In genomic region chr16:17185475-17185874, GRCm38 (mm10) we compare ENCODE assay signal across 23 mouse cellular contexts. TPM values are rescaled to one million over a fixed set of nuclear protein-coding genes. Genes with fewer than 3 reads are reported as not detected.
A peak's percentile ranks its signal among the peaks of the same experiment; 100 is the strongest.
DNase-seq lines count a peak whose midpoint lies in the region; TF ChIP-seq lines count a peak whose summit lies in the region.
"Had no signal": no experiment of that assay in that cellular context is flagged by ENCODE, and none has a peak within 500 bp of the region (broad histone marks: within the 10 kb centered on the region; RNA-seq: fewer than 3 reads in every experiment).

No protein-coding gene starts in this region.

- no peaks in the 10 kb centered on the region for H3K27me3 ChIP-seq in liver, adult 2 months (ENCODE audit: control insufficient read depth, insufficient read depth, low read length)
- H3K27me3 ChIP-seq: embryonic facial prominence, embryonic 13.5 days; embryonic facial prominence, embryonic 15.5 days; forebrain, embryonic 12.5 days; Patski had no signal

- H3K9ac ChIP-seq in liver, adult 2 months (ENCODE audit: low read depth, low read length) = no peak overlapping the region
- H3K9ac ChIP-seq: embryonic facial prominence, embryonic 13.5 days; embryonic facial prominence, embryonic 15.5 days; forebrain, embryonic 12.5 days had no signal

- peaks cover 14% of the 10 kb centered on the region; the same call in 1 of the 2 replicates for H3K4me1 ChIP-seq in liver, adult 2 months (ENCODE audit: control insufficient read depth, insufficient read depth, low read length)
- H3K4me1 ChIP-seq: embryonic facial prominence, embryonic 13.5 days; embryonic facial prominence, embryonic 15.5 days; forebrain, embryonic 10.5 days; forebrain, embryonic 12.5 days had no signal

- peaks cover 28% of the 10 kb centered on the region for H3K79me2 ChIP-seq in liver, adult 2 months (ENCODE audit: control insufficient read depth, insufficient read depth, low read length)

- H3K4me3 ChIP-seq in liver, adult 2 months (ENCODE audit: insufficient read depth, low read depth, low read length) = no peak overlapping the region
- H3K4me3 ChIP-seq: embryonic facial prominence, embryonic 13.5 days; embryonic facial prominence, embryonic 15.5 days; erythroblast, embryonic 14.5 days; forebrain, embryonic 10.5 days; forebrain, embryonic 12.5 days had no signal

- no peak overlapping the region for H3K27ac ChIP-seq in liver, adult 2 months (replicated peaks; ENCODE audit: insufficient read depth, low read depth, low read length)
- H3K27ac ChIP-seq: embryonic facial prominence, embryonic 13.5 days; embryonic facial prominence, embryonic 15.5 days; forebrain, embryonic 10.5 days; forebrain, embryonic 12.5 days had no signal

- TF ChIP-seq CTCF in liver, adult 2 months (IDR thresholded peaks at IDR 0.05; ENCODE audit: low read depth, low read length) = no peak

- DNase-seq in adrenal gland, adult 2 months = peak; percentile 29
- DNase-seq in adrenal gland, postnatal 4 days (ENCODE audit: low spot score in 2 of 2) = no peak
- peak; percentile 40 for DNase-seq in liver, adult 2 months (ENCODE audit: extremely low read depth, low read depth, low spot score)
- DNase-seq in liver (no peak), 416B (ENCODE audit: low read depth) (peak; percentile 40), R1 (ENCODE audit: low read depth, low spot score) (peak; percentile 51)
- no peak for DNase-seq in thymus, postnatal 36 days
- DNase-seq: adrenal gland, adult 8-10 months; adrenal gland, postnatal 14 days; adrenal gland, postnatal 36 days; cerebellum, adult 11 months; cerebellum, adult 18-20 months; cerebellum, adult 8-10 months; cerebellum, adult 9-11 months; cerebellum, postnatal 14 days; cerebellum, postnatal 36 days; embryo, embryonic 11 days had no signal

- no peak for TF ChIP-seq POLR2A in liver, adult 2 months (IDR thresholded peaks at IDR 0.05; ENCODE audit: extremely low read depth, insufficient read depth, low read length)

- H3K36me3 ChIP-seq in liver, adult 2 months (ENCODE audit: control insufficient read depth, insufficient read depth, low read length) = no peaks in the 10 kb centered on the region

RNA-seq across cellular contexts. Expression of gene Ube2l3, which starts 17.0 kb away (rescaled TPM):
- total RNA-seq in adrenal gland, adult 2 months (2021) = 100 to 1,000 TPM; 198 to 273 TPM
- 91.0 and 109 TPM in 2 replicates for polyA plus RNA-seq in adrenal gland, adult 2 months (2012; rRNA removed)
- 100 to 1,000 TPM; 200 to 206 TPM for total RNA-seq in adrenal gland, postnatal 4 days (2021)
- total RNA-seq in liver, adult 2 months (2014; rRNA removed) = 33.8 and 34.7 TPM in 2 replicates
- 45.7 and 54.0 TPM in 2 replicates for polyA plus RNA-seq in liver, adult 2 months (2012; rRNA removed)

RNA-seq across cellular contexts. Expression of gene Rimbp3, which starts 22.9 kb away (rescaled TPM):
- total RNA-seq in adrenal gland, adult 2 months (2021) = under 1 TPM in 1 of 2 experiments, not detected in 1; 0.07 TPM
- not detected in 2 replicates for polyA plus RNA-seq in adrenal gland, adult 2 months (2012; rRNA removed)
- total RNA-seq in adrenal gland, postnatal 4 days (2021) = under 1 TPM in 1 of 2 experiments, not detected in 1; 0.22 TPM
- not detected in 2 replicates for total RNA-seq in liver, adult 2 months (2014; rRNA removed)
- polyA plus RNA-seq in liver, adult 2 months (2012; rRNA removed) = not detected in 2 replicates
- total RNA-seq: adrenal gland, postnatal 36 days had no signal
- polyA plus RNA-seq: erythroblast, embryonic 14.5 days had no signal

RNA-seq across cellular contexts. Expression of gene Ccdc116, which starts 38.4 kb away (rescaled TPM):
- under 1 TPM; 0.24 to 0.29 TPM for total RNA-seq in adrenal gland, adult 2 months (2021)
- polyA plus RNA-seq in adrenal gland, adult 2 months (2012; rRNA removed) = 0.44 and 0.60 TPM in 2 replicates
- total RNA-seq in adrenal gland, postnatal 4 days (2021) = 1 to 10 TPM in 1 of 2 experiments, under 1 TPM in 1; 0.73 to 1.1 TPM
- 0.07 TPM in 1 of 2 replicates, not detected in the other for total RNA-seq in liver, adult 2 months (2014; rRNA removed)
- polyA plus RNA-seq in liver, adult 2 months (2012; rRNA removed) = 0.05 and 0.07 TPM in 2 replicates
- total RNA-seq: adrenal gland, postnatal 14 days had no signal

RNA-seq across cellular contexts. Expression of gene Ydjc, which starts 41.1 kb away (rescaled TPM):
- 1 to 10 TPM; 4.9 to 6.5 TPM for total RNA-seq in adrenal gland, adult 2 months (2021)
- 28.2 and 39.2 TPM in 2 replicates for polyA plus RNA-seq in adrenal gland, adult 2 months (2012; rRNA removed)
- 10 to 100 TPM in 1 of 2 experiments, 1 to 10 TPM in 1; 9.3 to 12.9 TPM for total RNA-seq in adrenal gland, postnatal 4 days (2021)
- total RNA-seq in liver, adult 2 months (2014; rRNA removed) = 0.28 and 0.94 TPM in 2 replicates
- polyA plus RNA-seq in liver, adult 2 months (2012; rRNA removed) = 0.22 and 0.48 TPM in 2 replicates

RNA-seq across cellular contexts. Expression of gene Hic2, which starts 47.9 kb away (rescaled TPM):
- 1 to 10 TPM; 2.4 to 2.7 TPM for total RNA-seq in adrenal gland, adult 2 months (2021)
- polyA plus RNA-seq in adrenal gland, adult 2 months (2012; rRNA removed) = 2.1 and 2.6 TPM in 2 replicates
- total RNA-seq in adrenal gland, postnatal 4 days (2021) = 1 to 10 TPM; 5.6 TPM
- total RNA-seq in liver, adult 2 months (2014; rRNA removed) = 0.83 and 1.2 TPM in 2 replicates
- 0.87 and 1.1 TPM in 2 replicates for polyA plus RNA-seq in liver, adult 2 months (2012; rRNA removed)

Comparison
In these comparisons a context has a peak if more than half of its experiments do, and no peak if none do; other contexts are left out.
1. DNase-seq: peak in adrenal gland, adult 2 months (single experiment), liver, adult 2 months (single experiment), 416B (single experiment) and R1 (single experiment); none in adrenal gland, postnatal 4 days (0 of 2), liver (single experiment) and thymus, postnatal 36 days (0 of 2).